Mouse (Mus musculus) kidney, embryonic 14.5 days (tissue): Measurements from ENCODE around the gene Vrk1. TPM values are rescaled to one million over a fixed set of nuclear protein-coding genes. Genes with fewer than 3 reads are reported as not detected.

ENCODE experiments used
- ATAC-seq: fragments of 200-750 bp; cut with Nextera tagmentation; 2 replicates; pipeline ENCODE4 v1.8.0; 2017; ENCODE audit warnings: moderate number of reproducible peaks, mild to moderate bottlenecking, moderate TSS enrichment, moderate library complexity; ENCODE audit not compliant: low FRiP score, low TSS enrichment
- H3K27ac ChIP-seq: fragments of 300-500 bp; sonication (generic); 2 replicates; pipeline ENCODE4 v1.5.1; 2014; ENCODE audit warnings: low read depth, mild to moderate bottlenecking, low read length, moderate library complexity, mixed read lengths
- H3K27me3 ChIP-seq: fragments of 300-500 bp; sonication (generic); 2 replicates; pipeline ENCODE4 v1.6.1; 2014; ENCODE audit warnings: mild to moderate bottlenecking, low read length; ENCODE audit not compliant: control insufficient read depth, insufficient read depth
- H3K36me3 ChIP-seq: fragments of 300-500 bp; sonication (generic); 2 replicates; pipeline ENCODE4 v1.6.1; 2014; ENCODE audit warnings: low read length, mixed read lengths; ENCODE audit not compliant: control insufficient read depth, insufficient read depth
- H3K4me1 ChIP-seq: fragments of 300-500 bp; sonication (generic); 2 replicates; pipeline ENCODE4 v1.6.1; 2014; ENCODE audit warnings: low read length, mixed read lengths; ENCODE audit not compliant: control insufficient read depth, insufficient read depth
- H3K4me2 ChIP-seq: fragments of 300-500 bp; sonication (generic); replicated peaks from 2 replicates; pipeline ENCODE4 v1.6.1; 2014; ENCODE audit warnings: low read depth, mild to moderate bottlenecking, low read length
- H3K4me3 ChIP-seq: fragments of 300-500 bp; sonication (generic); 2 replicates; pipeline ENCODE4 v1.5.1; 2014; ENCODE audit warnings: mild to moderate bottlenecking, low read length
- H3K9ac ChIP-seq: fragments of 300-500 bp; sonication (generic); 2 replicates; pipeline ENCODE4 v1.6.1; 2014; ENCODE audit warnings: low read depth, mild to moderate bottlenecking, low read length, moderate library complexity
- H3K9me3 ChIP-seq: fragments of 300-500 bp; sonication (generic); 2 replicates; pipeline ENCODE4 v1.6.1; 2016; ENCODE audit warnings: low read length; ENCODE audit not compliant: control insufficient read depth
- WGBS: fragments of 180-500 bp; shearing (Covaris S2); extraction: QIAGEN DNeasy Blood & Tissue Kit; methylation state at CpG from one replicate; pipeline ENCODE4 v1.1.7; 2014; 5-methylcytosine and 5-hydroxymethylcytosine counted together
- polyA plus RNA-seq: library from polyadenylated mRNA; unstranded; fragments of >200 nt; fragmentation: Nextera tagmentation; extraction: Ambion mirVana; gene quantifications from 2 replicates; pipeline ENCODE4 v1.2.1, GENCODE M21; 2014

Gene Vrk1
- polyA plus RNA-seq, 1 experiment from 2014 or later, result 84.8 TPM

DNA sequence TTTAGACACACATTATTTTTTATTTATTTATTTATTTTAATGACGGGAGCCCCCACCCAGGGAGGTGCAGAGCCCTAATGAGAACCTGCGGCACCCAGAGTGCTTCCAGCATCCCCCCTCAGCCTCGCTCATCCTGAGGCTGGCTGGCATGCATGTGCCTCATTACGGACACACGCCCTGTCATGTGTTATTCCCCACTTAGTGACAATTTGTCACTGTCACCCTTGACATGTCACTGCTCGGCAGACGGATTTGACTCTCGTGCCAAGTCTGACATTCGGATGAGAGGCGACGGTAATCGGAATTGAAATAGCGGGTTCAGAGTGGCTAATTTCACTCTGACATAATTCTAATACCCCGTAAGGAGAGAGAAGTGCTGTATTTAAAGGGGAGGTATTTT lies 97.2 kb downstream of the Vrk1 start:
- Histone ChIP-seq H3K9me3 (no peaks in the 10 kb centered on the region), H3K27me3 (no peaks in the 10 kb centered on the region; the same call in none of the 2 replicates), H3K9ac (no peak overlapping the region), H3K4me3 (no peak overlapping the region), H3K36me3 (no peaks in the 10 kb centered on the region), H3K27ac (no peak overlapping the region), H3K4me1 (no peaks in the 10 kb centered on the region), H3K4me2 (no peak overlapping the region)
- ATAC-seq, result no peak
- 91% methylated on average over 14 of the region's 14 CpGs for WGBS

DNA sequence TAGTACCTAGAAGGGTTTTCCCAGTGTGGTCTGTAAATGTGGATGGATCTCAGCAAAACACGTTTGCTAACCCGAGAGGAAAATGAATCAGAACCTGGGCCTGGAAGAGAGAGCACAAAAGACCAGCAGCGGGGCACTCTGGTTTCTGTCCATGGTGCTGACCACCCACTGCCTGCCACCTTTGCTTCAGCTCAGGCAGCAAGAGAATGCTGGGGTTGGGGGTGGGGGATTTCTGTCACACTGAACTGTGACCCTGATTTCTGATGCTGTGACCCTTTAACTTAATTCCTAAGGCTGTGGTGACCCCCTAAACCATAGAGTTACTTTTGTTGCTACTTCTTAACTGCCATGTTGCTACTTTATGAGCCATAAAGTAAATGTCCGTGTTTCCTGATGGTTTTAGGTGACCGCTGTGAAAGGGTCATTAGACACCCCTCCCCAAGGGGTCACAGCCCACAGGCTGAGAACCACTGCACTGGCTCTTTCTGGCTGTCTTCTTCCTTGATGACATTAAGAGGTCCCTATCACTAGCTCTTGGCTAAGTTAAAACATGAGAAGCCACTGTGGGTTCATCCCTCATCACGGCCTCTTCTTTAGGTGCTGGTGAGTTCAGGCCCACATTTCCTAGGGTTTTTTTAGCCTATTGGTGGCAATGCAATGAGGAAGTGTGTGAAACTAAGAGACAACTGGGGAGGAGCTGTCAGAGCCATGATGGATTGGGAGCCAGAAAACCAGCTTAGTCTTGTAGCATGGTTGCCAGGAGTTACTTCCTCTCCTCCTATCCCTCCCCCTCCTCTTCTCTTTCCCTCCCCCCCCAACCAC lies 105.3 kb downstream of the Vrk1 start:
- ATAC-seq, result peak; percentile 84
- Histone ChIP-seq H3K9me3 (no peaks in the 10 kb centered on the region), H3K27me3 (no peaks in the 10 kb centered on the region; the same call in 1 of the 2 replicates), H3K4me3 (no peak overlapping the region), H3K27ac (no peak overlapping the region), H3K4me1 (0 out of 2 replicates have a peak, but pooled peaks cover 3% of the 10 kb centered on the region), H3K36me3 (no peaks in the 10 kb centered on the region), H3K9ac (no peak overlapping the region), H3K4me2 (no peak overlapping the region)
- WGBS, result under 1% methylated on average over 6 of the region's 6 CpGs

DNA sequence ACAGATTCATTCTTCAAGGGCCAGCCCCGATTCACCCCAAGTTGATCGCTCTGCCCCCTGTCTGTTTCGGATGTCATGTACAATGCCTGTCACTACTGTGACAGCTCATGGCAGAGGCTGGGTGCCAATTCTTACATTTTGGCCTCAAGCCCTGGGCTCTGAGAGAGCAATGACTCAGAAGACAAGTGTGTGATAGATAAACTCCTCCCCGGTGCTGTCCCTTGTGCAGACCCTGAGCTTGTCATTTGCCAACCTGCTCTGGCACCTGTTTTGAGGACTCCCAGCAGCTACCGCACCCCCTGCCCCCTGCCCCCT lies 105.8 kb downstream of the Vrk1 start:
- WGBS, result 36% methylated on average over 5 of the region's 5 CpGs
- no peaks in the 10 kb centered on the region for H3K36me3 ChIP-seq
- H3K4me3 ChIP-seq, result no peak overlapping the region
- ATAC-seq, result no peak
- H3K4me1 ChIP-seq, result 0 out of 2 replicates have a peak, but pooled peaks cover 3% of the 10 kb centered on the region
- H3K9ac ChIP-seq, result no peak overlapping the region
- no peaks in the 10 kb centered on the region; the same call in 1 of the 2 replicates for H3K27me3 ChIP-seq
- H3K4me2 ChIP-seq, result no peak overlapping the region
- no peaks in the 10 kb centered on the region for H3K9me3 ChIP-seq
- no peak overlapping the region for H3K27ac ChIP-seq

DNA sequence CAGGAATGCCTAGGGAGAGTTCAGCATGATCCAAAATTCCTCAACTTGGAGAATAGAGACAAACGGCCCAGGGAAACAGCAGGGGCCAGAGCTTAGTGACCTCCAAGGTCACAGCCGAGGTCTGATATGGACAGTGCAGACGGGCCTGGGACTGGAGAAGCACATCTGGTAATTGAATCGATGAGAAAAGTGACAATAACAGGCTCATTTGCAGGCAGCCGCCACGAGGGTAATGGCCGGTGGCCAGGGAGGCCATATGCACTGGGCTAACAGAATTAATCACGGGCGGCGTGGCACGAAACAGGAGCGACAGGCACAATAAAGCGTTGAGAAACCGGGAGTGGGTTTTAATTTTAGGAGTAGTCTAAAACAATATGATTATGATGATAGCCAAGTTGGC lies 113.2 kb downstream of the Vrk1 start:
- 0 out of 2 replicates have a peak, but pooled peaks cover 2% of the 10 kb centered on the region for H3K9me3 ChIP-seq
- no peak for ATAC-seq
- H3K4me1 ChIP-seq, result no peaks in the 10 kb centered on the region
- H3K27ac ChIP-seq, result no peak overlapping the region
- H3K27me3 ChIP-seq, result no peaks in the 10 kb centered on the region
- WGBS, result 31% methylated on average over 14 of the region's 14 CpGs
- no peak overlapping the region for H3K4me3 ChIP-seq
- H3K9ac ChIP-seq, result no peak overlapping the region
- H3K4me2 ChIP-seq, result no peak overlapping the region
- H3K36me3 ChIP-seq, result no peaks in the 10 kb centered on the region

GRCm38 (mm10) chr12:106124581-106124980 lies 114.6 kb downstream of the Vrk1 start:
- Histone ChIP-seq H3K27me3 (no peaks in the 10 kb centered on the region), H3K9me3 (0 out of 2 replicates have a peak, but pooled peaks cover 2% of the 10 kb centered on the region), H3K36me3 (no peaks in the 10 kb centered on the region), H3K4me1 (no peaks in the 10 kb centered on the region), H3K4me2 (no peak overlapping the region), H3K4me3 (no peak overlapping the region), H3K27ac (no peak overlapping the region), H3K9ac (no peak overlapping the region)
- WGBS, result 91% methylated on average over 3 of the region's 3 CpGs
- no peak for ATAC-seq

Other genes starting within 250 kb of the Vrk1 start
- 181 and 197 TPM in 2 replicates for gene Papola, start 225.5 kb upstream of the Vrk1 start, polyA plus RNA-seq